Mouse (Mus musculus): ENCODE data around the gene Kifc5b. TPM values are rescaled to one million over a fixed set of nuclear protein-coding genes. Genes with fewer than 3 reads are reported as not detected.
"Not testable (repeated sequence)": the region's sequence is repeated elsewhere in the genome, so short reads cannot be mapped to it uniquely, and the experiment has no call there.

Kifc5b gene
- total RNA-seq, 2 experiments from 2014 or later = 4.1 to 13.8 TPM

DNA sequence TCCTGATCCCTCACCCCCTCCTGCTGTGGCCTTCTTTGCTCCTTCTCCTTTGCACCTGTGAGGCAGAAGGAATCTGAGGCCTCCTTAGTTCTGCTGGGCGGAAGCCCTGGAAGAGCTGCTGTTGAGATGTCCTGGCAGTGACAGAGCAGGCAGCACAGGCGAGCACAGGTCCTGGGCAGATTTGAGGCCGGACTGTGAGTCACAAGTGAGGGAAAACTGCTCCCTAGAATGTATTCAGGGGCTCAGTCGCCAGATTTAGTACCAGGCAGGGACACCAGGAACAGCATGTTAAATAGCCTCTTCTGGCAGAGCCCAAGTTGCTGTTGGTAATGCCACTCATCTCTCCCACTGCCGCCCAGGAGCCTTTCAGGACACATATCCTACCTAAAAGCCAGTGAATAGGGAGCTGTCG is 51.3 kb downstream of the Kifc5b start:
- no peak for ATAC-seq (ENCODE audit: poor library complexity, severe bottlenecking)

DNA sequence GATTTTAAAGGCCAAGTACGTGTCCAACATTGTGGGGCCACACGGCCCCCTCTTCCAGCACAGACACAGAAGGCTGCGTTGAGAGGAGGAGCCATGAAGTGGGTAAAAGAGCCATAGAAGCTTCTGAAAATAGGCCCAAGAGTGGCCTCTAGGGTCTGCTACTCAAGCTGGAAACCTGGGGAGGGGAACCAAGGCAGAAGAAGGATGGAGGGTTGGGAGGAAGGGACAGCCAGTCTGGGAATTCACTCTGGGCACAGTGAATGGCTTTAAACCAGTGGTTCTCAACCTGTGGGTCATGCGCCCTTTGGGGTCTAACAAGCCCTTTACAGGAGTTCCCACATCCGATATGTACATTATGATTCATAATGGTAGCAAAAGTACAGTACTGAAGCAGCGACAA is 52.4 kb downstream of the Kifc5b start:
- ATAC-seq (ENCODE audit: poor library complexity, severe bottlenecking) = no peak

DNA sequence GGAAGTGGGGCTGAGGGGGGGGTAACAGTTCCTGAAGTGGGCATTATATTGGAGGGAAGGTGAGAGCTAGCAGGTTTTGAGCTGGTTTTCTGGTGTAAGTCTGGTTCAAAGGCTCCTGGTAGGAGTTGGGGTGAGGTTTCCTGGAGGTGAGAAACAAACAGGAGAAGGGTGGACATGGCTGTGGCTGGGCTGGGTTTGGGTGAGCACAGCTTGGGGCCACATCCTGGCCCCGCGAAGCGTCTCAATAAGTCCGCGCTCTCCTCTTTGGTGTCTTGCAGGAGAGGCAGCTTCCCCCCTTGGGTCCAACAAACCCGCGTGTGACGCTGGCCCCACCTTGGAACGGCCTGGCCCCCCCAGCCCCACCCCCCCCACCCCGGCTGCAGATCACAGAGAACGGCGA is 53.3 kb downstream of the Kifc5b start:
- no peak for ATAC-seq (ENCODE audit: poor library complexity, severe bottlenecking)

DNA sequence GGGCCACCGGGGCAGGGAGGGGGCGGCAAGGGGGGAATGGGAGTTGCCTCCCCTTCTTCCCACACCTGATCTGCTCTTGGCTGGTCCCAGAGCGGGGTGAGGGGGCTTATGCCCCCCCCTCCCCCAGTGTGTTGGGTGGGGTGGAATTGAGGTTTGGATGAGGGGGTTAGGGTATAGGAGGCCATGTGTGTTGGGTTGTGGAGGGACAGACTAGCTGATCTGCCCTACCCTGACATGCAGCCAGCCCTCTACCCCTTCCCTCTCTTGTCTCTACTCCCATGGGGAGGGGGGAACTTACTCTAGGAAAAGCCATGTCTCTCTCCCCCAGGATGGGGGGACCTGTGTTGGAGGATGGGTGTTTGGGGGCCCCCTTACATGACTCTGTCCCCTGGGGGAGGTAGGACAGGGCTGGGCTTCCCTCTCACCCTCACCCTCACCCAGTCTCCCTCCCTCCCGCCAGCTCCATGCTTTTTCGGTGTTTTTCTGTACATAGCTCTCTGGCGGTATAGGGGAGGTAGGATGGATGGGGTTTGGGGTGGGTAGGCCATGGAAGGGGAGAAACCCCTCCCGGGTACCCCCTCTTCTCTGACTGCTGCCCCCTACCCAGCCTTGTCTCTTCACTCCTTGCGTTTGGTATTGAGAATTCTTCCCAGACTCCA is 54.5 kb downstream of the Kifc5b start:
- no peak for ATAC-seq (ENCODE audit: poor library complexity, severe bottlenecking)

DNA sequence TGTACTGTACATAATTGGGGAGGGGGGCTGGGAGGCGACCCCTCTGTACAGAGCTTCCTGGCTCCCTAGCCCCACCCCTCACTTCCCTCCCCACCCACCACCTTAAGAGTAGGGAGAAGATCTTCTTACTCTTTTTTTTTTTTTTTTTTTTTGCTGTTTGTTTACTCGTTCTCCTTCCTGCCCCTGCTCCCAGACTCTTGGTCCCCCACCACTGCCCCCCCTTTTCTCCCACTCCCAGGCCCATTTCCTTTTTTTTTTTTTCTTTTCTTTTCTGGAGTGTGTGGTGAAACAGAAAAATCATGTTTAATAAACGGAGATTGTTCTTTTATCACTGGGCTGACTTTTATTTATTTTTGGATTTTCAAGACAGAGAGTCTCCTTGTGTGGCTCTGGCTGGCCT is 55.2 kb downstream of the Kifc5b start:
- no peak for ATAC-seq (ENCODE audit: poor library complexity, severe bottlenecking)

DNA sequence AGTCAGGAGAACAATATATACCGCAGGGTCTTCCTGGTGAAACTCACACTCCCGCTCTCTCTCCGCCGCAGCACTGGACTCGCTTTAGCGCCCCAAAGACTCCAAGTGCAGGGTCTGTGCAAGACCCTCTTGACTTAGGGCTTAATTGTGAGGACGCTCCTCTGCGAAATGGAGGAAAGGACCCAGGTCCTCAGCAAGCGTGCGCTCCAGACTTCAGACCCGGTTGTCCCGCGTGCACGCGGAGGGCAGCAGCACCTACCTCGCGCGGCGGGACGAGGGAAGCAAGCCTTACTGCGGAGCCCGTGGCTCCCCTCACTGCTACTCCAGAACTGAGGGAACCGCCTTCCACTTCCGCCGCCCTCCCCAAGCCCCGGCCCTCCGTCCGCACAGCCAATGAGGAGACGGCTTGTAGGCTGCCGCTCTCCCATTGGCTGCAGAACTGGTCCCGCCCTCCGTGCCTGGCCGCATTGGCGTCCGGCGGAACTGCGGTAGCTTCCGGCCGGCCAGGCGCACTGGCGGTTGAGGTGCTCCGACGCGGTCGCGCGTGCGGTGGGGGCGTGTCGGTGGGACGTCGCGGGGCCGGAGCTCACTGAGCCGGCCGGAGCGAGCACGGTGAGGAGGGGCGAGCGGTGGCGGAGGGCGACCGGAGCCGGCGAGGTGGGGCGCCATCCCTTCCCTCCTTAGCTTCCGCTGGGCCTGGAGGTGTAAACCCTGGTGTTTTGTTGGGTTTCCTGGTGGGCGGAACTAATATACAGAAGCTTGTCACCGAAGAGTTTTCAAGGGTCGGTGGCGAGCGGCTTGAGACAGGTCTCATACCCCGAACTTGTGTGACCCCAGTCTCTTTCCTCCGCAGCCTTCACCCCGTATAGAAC is 56.0 kb downstream of the Kifc5b start, which contains the start of gene Zbtb9:
Gene Zbtb9 (plus strand): TSS at position 465 of the 872 bp plus-strand sequence.
- peak; percentile 99 for ATAC-seq (ENCODE audit: poor library complexity, severe bottlenecking)

DNA sequence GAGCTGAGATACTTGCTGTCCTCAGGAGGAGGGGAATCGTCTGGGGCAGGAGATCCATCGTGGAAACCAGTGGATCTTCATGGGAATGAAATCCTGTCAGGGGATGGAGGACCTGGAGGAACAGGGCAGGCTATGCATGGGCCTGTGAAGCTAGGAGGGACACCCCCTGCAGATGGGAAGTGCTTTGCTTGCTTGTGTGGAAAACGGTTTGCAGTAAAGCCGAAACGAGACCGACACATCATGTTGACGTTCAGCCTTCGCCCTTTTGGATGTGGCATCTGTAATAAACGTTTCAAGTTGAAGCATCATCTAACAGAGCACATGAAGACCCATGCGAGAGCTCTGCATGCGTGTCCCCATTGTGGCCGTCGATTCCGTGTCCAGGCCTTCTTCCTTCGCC is 57.7 kb downstream of the Kifc5b start:
- ATAC-seq (ENCODE audit: poor library complexity, severe bottlenecking) = no peak

DNA sequence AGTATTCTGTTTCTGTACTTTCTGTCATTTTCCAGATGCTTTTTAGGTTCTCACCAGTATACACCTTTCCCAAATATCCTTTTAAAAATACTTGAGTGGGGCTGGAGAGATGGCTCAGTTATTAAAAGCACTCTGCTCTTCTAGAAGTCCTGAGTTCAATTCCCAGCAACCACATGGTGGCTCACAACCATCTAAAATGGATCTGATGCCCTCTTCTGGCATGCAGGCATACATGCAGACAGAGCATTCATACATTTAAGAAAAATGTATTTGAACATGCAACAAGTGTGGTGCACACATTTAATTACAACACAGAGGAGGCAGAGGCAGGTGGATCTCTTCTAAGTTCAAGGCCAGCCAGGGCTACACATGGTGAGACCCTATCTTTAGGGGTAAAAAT is 58.5 kb downstream of the Kifc5b start:
- no peak for ATAC-seq (ENCODE audit: poor library complexity, severe bottlenecking)

DNA sequence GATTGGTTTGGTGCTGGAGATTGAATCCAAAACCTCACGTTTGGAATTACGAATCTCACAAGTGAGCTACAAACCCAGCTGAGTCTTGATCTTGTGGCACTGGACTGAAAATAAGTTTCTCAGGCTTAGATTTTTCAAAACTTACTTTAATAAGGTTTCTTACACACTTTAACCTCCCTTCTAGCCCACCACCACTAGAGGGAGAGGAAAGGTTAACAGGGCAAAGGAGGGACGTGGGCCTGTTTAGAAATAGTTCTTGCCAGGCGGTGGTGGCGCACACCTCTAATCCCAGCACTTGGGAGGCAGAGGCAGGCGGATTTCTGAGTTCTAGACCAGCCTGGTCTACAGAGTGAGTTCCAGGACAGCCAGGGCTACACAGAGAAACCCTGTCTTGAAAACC is 60.5 kb downstream of the Kifc5b start:
- not testable (repeated sequence) for ATAC-seq (ENCODE audit: poor library complexity, severe bottlenecking)

DNA sequence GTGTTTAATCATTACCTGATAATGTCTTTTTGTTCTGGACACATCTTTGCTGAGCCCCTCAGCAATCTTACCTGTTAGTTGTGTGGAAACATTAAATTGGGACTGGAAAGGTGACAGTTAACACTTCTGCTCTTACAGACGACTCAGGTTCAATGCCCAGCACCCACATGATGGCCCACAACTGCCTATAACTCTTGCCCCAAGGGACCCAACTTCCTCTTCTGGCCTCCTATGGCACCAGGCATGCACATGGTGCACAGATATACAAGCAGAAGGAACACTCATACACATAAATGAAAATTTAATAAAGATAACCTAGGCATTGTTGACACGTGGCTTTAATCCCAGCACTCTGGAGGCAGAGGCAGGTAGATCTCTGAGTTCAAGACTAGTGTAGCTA is 62.5 kb downstream of the Kifc5b start:
- ATAC-seq (ENCODE audit: poor library complexity, severe bottlenecking) = no peak

DNA sequence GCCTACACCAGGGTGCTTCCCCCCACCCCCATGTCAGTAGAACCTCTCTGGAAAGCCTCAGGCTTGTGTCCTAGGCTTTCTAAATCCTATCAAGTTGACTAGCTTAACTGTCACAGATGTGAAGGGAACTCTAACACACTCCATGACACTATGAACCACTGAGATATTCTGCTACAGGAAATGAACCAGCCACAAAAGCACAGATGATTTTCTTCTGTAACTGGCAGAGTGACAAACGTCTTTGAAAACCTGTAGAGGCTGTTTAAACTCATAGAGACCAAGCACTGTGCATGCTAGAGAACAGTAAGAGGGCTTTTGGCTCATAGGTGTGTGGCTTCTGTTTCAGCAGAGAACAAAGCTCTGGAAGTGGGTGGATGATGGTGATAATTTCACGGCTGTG is 64.2 kb downstream of the Kifc5b start:
- no peak for ATAC-seq (ENCODE audit: poor library complexity, severe bottlenecking)

Other genes with a start within 250 kb of the Kifc5b start
- gene Crebrf, start 201.4 kb upstream of the Kifc5b start, total RNA-seq (2015) = 24.7 and 31.2 TPM in 2 replicates
- 30.1 and 39.5 TPM in 2 replicates for gene Crebrf, start 201.4 kb upstream of the Kifc5b start, total RNA-seq (2017)
- gene Bnip1, start 136.0 kb upstream of the Kifc5b start, total RNA-seq (2015) = 18.8 and 20.2 TPM in 2 replicates
- gene Bnip1, start 136.0 kb upstream of the Kifc5b start, total RNA-seq (2017) = 22.0 and 31.9 TPM in 2 replicates
- gene Nkx2-5, start 72.1 kb upstream of the Kifc5b start, total RNA-seq (2015) = not detected in 2 replicates
- not detected in 2 replicates for gene Nkx2-5, start 72.1 kb upstream of the Kifc5b start, total RNA-seq (2017)
- 11.6 and 11.7 TPM in 2 replicates for gene Phf1, start 16.0 kb downstream of the Kifc5b start, total RNA-seq (2015)
- gene Phf1, start 16.0 kb downstream of the Kifc5b start, total RNA-seq (2017) = 10.6 and 15.5 TPM in 2 replicates
- 138 and 155 TPM in 2 replicates for gene Cuta, start 22.5 kb downstream of the Kifc5b start, total RNA-seq (2015)
- 56.9 and 73.0 TPM in 2 replicates for gene Cuta, start 22.5 kb downstream of the Kifc5b start, total RNA-seq (2017)
- gene Syngap1, start 24.2 kb downstream of the Kifc5b start, total RNA-seq (2015) = 1.6 and 3.9 TPM in 2 replicates
- gene Syngap1, start 24.2 kb downstream of the Kifc5b start, total RNA-seq (2017) = 0.33 and 0.89 TPM in 2 replicates
- 4.5 and 4.7 TPM in 2 replicates for gene Zbtb9, start 56.1 kb downstream of the Kifc5b start, total RNA-seq (2015)
- 13.3 and 14.4 TPM in 2 replicates for gene Zbtb9, start 56.1 kb downstream of the Kifc5b start, total RNA-seq (2017)
- gene Bak1, start 111.9 kb downstream of the Kifc5b start, total RNA-seq (2015) = 115 and 120 TPM in 2 replicates
- 70.4 and 71.5 TPM in 2 replicates for gene Bak1, start 111.9 kb downstream of the Kifc5b start, total RNA-seq (2017)
- gene Itpr3, start 140.2 kb downstream of the Kifc5b start, total RNA-seq (2015) = 5.9 and 6.2 TPM in 2 replicates
- 10.9 and 12.2 TPM in 2 replicates for gene Itpr3, start 140.2 kb downstream of the Kifc5b start, total RNA-seq (2017)
- 92.0 and 94.4 TPM in 2 replicates for gene Uqcc2, start 216.8 kb downstream of the Kifc5b start, total RNA-seq (2015)
- 88.7 and 110 TPM in 2 replicates for gene Uqcc2, start 216.8 kb downstream of the Kifc5b start, total RNA-seq (2017)

Measured in megakaryocyte, adult 5-6 weeks (primary cell).